Mouse (Mus musculus): ENCODE measurements around the gene Ghrh.
A peak's percentile ranks its signal among the peaks of the same experiment; 100 is the strongest.
"Not testable (repeated sequence)": the region's sequence is repeated elsewhere in the genome, so short reads cannot be mapped to it uniquely, and the experiment has no call there.

Gene Ghrh

GRCm38 (mm10) chr2:157347361-157348159 is at the start of gene Ghrh:
TSS of gene Ghrh (minus strand) at chr2:157347506.
- peak; percentile 54 to 56 for DNase-seq (ENCODE audit: low spot score in 2 of 2)

- DNase-seq (ENCODE audit: low spot score in 2 of 2) = no peak
Measured at GRCm38 (mm10) chr2:157395960-157396359, 48.7 kb upstream of the Ghrh start.

GRCm38 (mm10) chr2:157395371-157395770 is 48.1 kb upstream of the Ghrh start:
- no peak for DNase-seq (ENCODE audit: low spot score in 2 of 2)

- no peak for DNase-seq (ENCODE audit: low spot score in 2 of 2)
Measured at GRCm38 (mm10) chr2:157394868-157395267, 47.6 kb upstream of the Ghrh start.

GRCm38 (mm10) chr2:157393549-157393948 is 46.2 kb upstream of the Ghrh start:
- no peak for DNase-seq (ENCODE audit: low spot score in 2 of 2)

- DNase-seq (ENCODE audit: low spot score in 2 of 2) = no peak
Measured at GRCm38 (mm10) chr2:157392331-157392730, 45.0 kb upstream of the Ghrh start.

- no peak for DNase-seq (ENCODE audit: low spot score in 2 of 2)
Measured at GRCm38 (mm10) chr2:157389591-157389921, 42.2 kb upstream of the Ghrh start.

GRCm38 (mm10) chr2:157388901-157389590 is 41.7 kb upstream of the Ghrh start:
- DNase-seq (ENCODE audit: low spot score in 2 of 2) = not testable (repeated sequence)

- DNase-seq (ENCODE audit: low spot score in 2 of 2) = no peak
Measured at GRCm38 (mm10) chr2:157384836-157385235, 37.5 kb upstream of the Ghrh start.

- DNase-seq (ENCODE audit: low spot score in 2 of 2) = no peak
Measured at GRCm38 (mm10) chr2:157376995-157377394, 29.7 kb upstream of the Ghrh start.

- no peak for DNase-seq (ENCODE audit: low spot score in 2 of 2)
Measured at GRCm38 (mm10) chr2:157375794-157376757, 28.8 kb upstream of the Ghrh start.

GRCm38 (mm10) chr2:157375051-157375450 is 27.7 kb upstream of the Ghrh start:
- no peak for DNase-seq (ENCODE audit: low spot score in 2 of 2)

- DNase-seq (ENCODE audit: low spot score in 2 of 2) = no peak
Measured at GRCm38 (mm10) chr2:157373681-157374080, 26.4 kb upstream of the Ghrh start.

GRCm38 (mm10) chr2:157371696-157372095 is 24.4 kb upstream of the Ghrh start:
- no peak for DNase-seq (ENCODE audit: low spot score in 2 of 2)

GRCm38 (mm10) chr2:157367991-157368390 is 20.7 kb upstream of the Ghrh start:
- no peak for DNase-seq (ENCODE audit: low spot score in 2 of 2)

GRCm38 (mm10) chr2:157367184-157367893 is 20.0 kb upstream of the Ghrh start, which contains the start of gene Manbal:
TSS of gene Manbal (plus strand) at chr2:157367594.
- DNase-seq (ENCODE audit: low spot score in 2 of 2) = peak; percentile 87 to 92

- DNase-seq (ENCODE audit: low spot score in 2 of 2) = no peak
Measured at GRCm38 (mm10) chr2:157366762-157367161, 19.5 kb upstream of the Ghrh start.

- no peak for DNase-seq (ENCODE audit: low spot score in 2 of 2)
Measured at GRCm38 (mm10) chr2:157363031-157363430, 15.7 kb upstream of the Ghrh start.

GRCm38 (mm10) chr2:157360028-157360427 is 12.7 kb upstream of the Ghrh start:
- no peak for DNase-seq (ENCODE audit: low spot score in 2 of 2)

- no peak for DNase-seq (ENCODE audit: low spot score in 2 of 2)
Measured at GRCm38 (mm10) chr2:157354106-157354505, 6.8 kb upstream of the Ghrh start.

GRCm38 (mm10) chr2:157353183-157353582 is 5.9 kb upstream of the Ghrh start:
- DNase-seq (ENCODE audit: low spot score in 2 of 2) = no peak

Measured in frontal cortex, postnatal 10 days (tissue).